Mouse (Mus musculus): ENCODE data around the gene Slc39a9.

DNA sequence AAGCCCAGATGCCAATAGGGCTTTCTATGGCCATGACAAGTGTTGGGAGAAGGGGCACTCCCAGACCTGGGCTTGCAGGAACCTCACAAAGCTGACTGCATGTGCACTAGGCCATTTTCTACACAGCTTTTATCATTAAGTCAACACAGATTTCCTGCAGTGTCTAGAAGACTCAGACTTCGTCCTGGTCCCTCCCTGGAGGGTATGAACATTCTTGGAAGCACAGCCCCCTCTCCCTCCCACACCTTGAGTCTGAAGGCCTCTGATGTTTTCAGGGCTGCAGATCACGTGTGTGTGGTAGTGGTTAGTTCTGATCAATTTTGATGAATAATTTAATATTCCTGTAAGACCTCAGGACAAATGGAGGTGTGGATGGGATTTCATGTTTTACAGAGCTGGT, 50.0 kb downstream of the Slc39a9 start:
- TF ChIP-seq CTCF (IDR thresholded peaks at IDR 0.05; ENCODE audit: control insufficient read depth, insufficient read depth, low read length): no peak
- no peak for TF ChIP-seq POLR2A (IDR thresholded peaks at IDR 0.05; ENCODE audit: borderline replicate concordance, control insufficient read depth, low read depth, low read length)

All from bone marrow, adult 2 months (tissue).